Mouse (Mus musculus) liver, embryonic 16.5 days (tissue): ENCODE data around the gene Iffo2. TPM values are rescaled to one million over a fixed set of nuclear protein-coding genes. Genes with fewer than 3 reads are reported as not detected.

Experiments used
- ATAC-seq: fragments of 200-750 bp; cut with Nextera tagmentation; 2 replicates; pipeline ENCODE4 v1.8.0; 2017; ENCODE audit warnings: low read depth, mild to moderate bottlenecking, moderate number of reproducible peaks, moderate library complexity
- H3K27ac ChIP-seq: fragments of 300-500 bp; sonication (generic); 2 replicates; pipeline ENCODE4 v1.5.1; 2014; ENCODE audit warnings: mild to moderate bottlenecking, low read length
- H3K27me3 ChIP-seq: fragments of 300-500 bp; sonication (generic); 2 replicates; pipeline ENCODE4 v1.6.1; 2014; ENCODE audit warnings: low read depth, low read length, mixed read lengths; ENCODE audit not compliant: control insufficient read depth, insufficient read depth
- H3K36me3 ChIP-seq: fragments of 300-500 bp; sonication (generic); 2 replicates; pipeline ENCODE4 v1.6.1; 2014; ENCODE audit warnings: mild to moderate bottlenecking; ENCODE audit not compliant: control insufficient read depth, insufficient read depth
- H3K4me1 ChIP-seq: fragments of 300-500 bp; sonication (generic); 2 replicates; pipeline ENCODE4 v1.6.1; 2014; ENCODE audit warnings: low read depth, low read length, mixed read lengths; ENCODE audit not compliant: control insufficient read depth
- H3K4me2 ChIP-seq: fragments of 300-500 bp; sonication (generic); 2 replicates; pipeline ENCODE4 v1.6.1; 2014; ENCODE audit warnings: low read depth, low read length, mixed read lengths
- H3K4me3 ChIP-seq: fragments of 300-500 bp; sonication (generic); 2 replicates; pipeline ENCODE4 v1.5.1; 2014; ENCODE audit warnings: low read depth, mild to moderate bottlenecking, low read length
- H3K9ac ChIP-seq: fragments of 300-500 bp; sonication (generic); 2 replicates; pipeline ENCODE4 v1.6.1; 2014; ENCODE audit warnings: low read depth, low read length
- H3K9me3 ChIP-seq: fragments of 300-500 bp; sonication (generic); replicated peaks from 2 replicates; pipeline ENCODE4 v1.6.1; 2016; ENCODE audit warnings: low read length; ENCODE audit not compliant: control insufficient read depth
- WGBS: fragments of 180-500 bp; shearing (Covaris S2); extraction: QIAGEN DNeasy Blood & Tissue Kit; methylation state at CpG from one replicate; pipeline ENCODE4 v1.1.7; 2014; ENCODE audit not compliant: insufficient replicate concordance; 5-methylcytosine and 5-hydroxymethylcytosine counted together
- polyA plus RNA-seq: library from polyadenylated mRNA; unstranded; fragments of >200 nt; fragmentation: Nextera tagmentation; extraction: Ambion mirVana; gene quantifications from 2 replicates; pipeline ENCODE4 v1.2.1, GENCODE M21; 2015

Gene Iffo2
- polyA plus RNA-seq, 1 experiment from 2014 or later = 0.66 TPM

- ATAC-seq = no peak
- Histone ChIP-seq H3K4me2 (no peak overlapping the region), H3K9me3 (no peaks in the 10 kb centered on the region), H3K27me3 (no peaks in the 10 kb centered on the region), H3K27ac (no peak overlapping the region), H3K4me3 (no peak overlapping the region), H3K36me3 (no peaks in the 10 kb centered on the region), H3K4me1 (peaks cover 26% of the 10 kb centered on the region), H3K9ac (no peak overlapping the region)
- 39% methylated on average over 7 of the region's 7 CpGs for WGBS
Measured at GRCm38 (mm10) chr4:139601519-139602356, 71.4 kb downstream of the Iffo2 start.

GRCm38 (mm10) chr4:139602357-139603244 is 72.3 kb downstream of the Iffo2 start, which contains the start of gene Gm21969:
Gene Gm21969 (plus strand): TSS chr4:139603186.
- H3K4me1 ChIP-seq = peaks cover 24% of the 10 kb centered on the region
- H3K9me3 ChIP-seq = no peaks in the 10 kb centered on the region
- H3K9ac ChIP-seq = no peak within 1 kb of the TSS
- ATAC-seq = no peak
- no peaks in the 10 kb centered on the region for H3K27me3 ChIP-seq
- no peak within 1 kb of the TSS for H3K27ac ChIP-seq
- 40% methylated on average over 14 of the region's 14 CpGs for WGBS
- no peak within 1 kb of the TSS for H3K4me2 ChIP-seq
- no peak within 1 kb of the TSS for H3K4me3 ChIP-seq
- no peaks in the 10 kb centered on the region for H3K36me3 ChIP-seq

- H3K9me3 ChIP-seq = no peaks in the 10 kb centered on the region
- WGBS = 64% methylated on average over 11 of the region's 11 CpGs
- no peak overlapping the region for H3K4me3 ChIP-seq
- H3K4me2 ChIP-seq = no peak overlapping the region
- H3K9ac ChIP-seq = no peak overlapping the region
- H3K27ac ChIP-seq = no peak overlapping the region
- no peaks in the 10 kb centered on the region for H3K27me3 ChIP-seq
- H3K4me1 ChIP-seq = peaks cover 11% of the 10 kb centered on the region
- ATAC-seq = no peak
- no peaks in the 10 kb centered on the region for H3K36me3 ChIP-seq
Measured at GRCm38 (mm10) chr4:139605216-139605615, 74.9 kb downstream of the Iffo2 start.

GRCm38 (mm10) chr4:139606732-139607131 is 76.4 kb downstream of the Iffo2 start:
- no peak overlapping the region for H3K9ac ChIP-seq
- no peak overlapping the region for H3K4me2 ChIP-seq
- peaks cover 8% of the 10 kb centered on the region for H3K4me1 ChIP-seq
- WGBS = 74% methylated on average over 5 of the region's 5 CpGs
- H3K36me3 ChIP-seq = no peaks in the 10 kb centered on the region
- H3K27ac ChIP-seq = no peak overlapping the region
- no peak for ATAC-seq
- H3K4me3 ChIP-seq = no peak overlapping the region
- H3K9me3 ChIP-seq = no peaks in the 10 kb centered on the region
- H3K27me3 ChIP-seq = no peaks in the 10 kb centered on the region

GRCm38 (mm10) chr4:139608975-139609374 is 78.6 kb downstream of the Iffo2 start:
- no peak for ATAC-seq
- no peak overlapping the region for H3K4me3 ChIP-seq
- WGBS = 43% methylated on average over 4 of the region's 4 CpGs
- H3K4me2 ChIP-seq = no peak overlapping the region
- H3K9me3 ChIP-seq = peaks cover 2% of the 10 kb centered on the region; the same call in 1 of the 2 replicates
- peaks cover 9% of the 10 kb centered on the region for H3K36me3 ChIP-seq
- no peak overlapping the region for H3K9ac ChIP-seq
- H3K27ac ChIP-seq = no peak overlapping the region
- no peaks in the 10 kb centered on the region for H3K4me1 ChIP-seq
- no peaks in the 10 kb centered on the region for H3K27me3 ChIP-seq

GRCm38 (mm10) chr4:139610954-139611353 is 80.6 kb downstream of the Iffo2 start:
- Histone ChIP-seq H3K9me3 (peaks cover 2% of the 10 kb centered on the region; the same call in 1 of the 2 replicates), H3K27ac (no peak overlapping the region), H3K4me2 (no peak overlapping the region), H3K9ac (no peak overlapping the region), H3K27me3 (no peaks in the 10 kb centered on the region), H3K4me1 (peaks cover 2% of the 10 kb centered on the region; the same call in 1 of the 2 replicates), H3K4me3 (no peak overlapping the region), H3K36me3 (peaks cover 12% of the 10 kb centered on the region)
- WGBS = 60% methylated on average over 6 of the region's 6 CpGs
- no peak for ATAC-seq

- 3% methylated on average over 10 of the region's 10 CpGs for WGBS
- no peak overlapping the region for H3K27ac ChIP-seq
- H3K4me1 ChIP-seq = peaks cover 5% of the 10 kb centered on the region; the same call in 1 of the 2 replicates
- H3K27me3 ChIP-seq = no peaks in the 10 kb centered on the region
- no peak overlapping the region for H3K4me3 ChIP-seq
- peaks cover 2% of the 10 kb centered on the region; the same call in 1 of the 2 replicates for H3K9me3 ChIP-seq
- H3K4me2 ChIP-seq = peak overlapping the region; percentile 14; the same call in 1 of the 2 replicates
- no peak overlapping the region for H3K9ac ChIP-seq
- ATAC-seq = no peak
- H3K36me3 ChIP-seq = peaks cover 12% of the 10 kb centered on the region
Measured at GRCm38 (mm10) chr4:139611542-139611953, 81.2 kb downstream of the Iffo2 start.

- H3K4me2 ChIP-seq = no peak overlapping the region
- H3K27ac ChIP-seq = no peak overlapping the region
- peaks cover 8% of the 10 kb centered on the region; the same call in 1 of the 2 replicates for H3K4me1 ChIP-seq
- H3K9me3 ChIP-seq = peaks cover 2% of the 10 kb centered on the region; the same call in 1 of the 2 replicates
- no peaks in the 10 kb centered on the region for H3K27me3 ChIP-seq
- 82% methylated on average over 21 of the region's 21 CpGs for WGBS
- H3K4me3 ChIP-seq = no peak overlapping the region
- peaks cover 12% of the 10 kb centered on the region for H3K36me3 ChIP-seq
- H3K9ac ChIP-seq = no peak overlapping the region
- ATAC-seq = no peak
Measured at GRCm38 (mm10) chr4:139614524-139615260, 84.3 kb downstream of the Iffo2 start.
